Mouse (Mus musculus) megakaryocyte-erythroid progenitor cell, adult 5-6 weeks (primary cell): ENCODE data around the gene Ccdc167. TPM values are rescaled to one million over a fixed set of nuclear protein-coding genes. Genes with fewer than 3 reads are reported as not detected.
A peak's percentile ranks its signal among the peaks of the same experiment; 100 is the strongest.

Source experiments
- ATAC-seq: replicated peaks from 2 replicates; pipeline ENCODE4 v1.8.0; 2016; ENCODE audit warnings: mild to moderate bottlenecking, inconsistent platforms; ENCODE audit not compliant: severe bottlenecking, poor library complexity, low FRiP score, low TSS enrichment
- total RNA-seq, 2 experiments: library from RNA; stranded (forward) in 1 of 2; stranded (reverse) in 1 of 2; fragments of 200-1000, 215-1000 nt in 1 of 2; fragments of >200 nt in 1 of 2; fragmentation: Nextera tagmentation in 1 of 2; gene quantifications; 2 replicates each; pipeline ENCODE4 v1.2.3; 2014 to 2017

Ccdc167 gene
- total RNA-seq, 2 experiments from 2014 or later, result 6.0 to 20.4 TPM

DNA sequence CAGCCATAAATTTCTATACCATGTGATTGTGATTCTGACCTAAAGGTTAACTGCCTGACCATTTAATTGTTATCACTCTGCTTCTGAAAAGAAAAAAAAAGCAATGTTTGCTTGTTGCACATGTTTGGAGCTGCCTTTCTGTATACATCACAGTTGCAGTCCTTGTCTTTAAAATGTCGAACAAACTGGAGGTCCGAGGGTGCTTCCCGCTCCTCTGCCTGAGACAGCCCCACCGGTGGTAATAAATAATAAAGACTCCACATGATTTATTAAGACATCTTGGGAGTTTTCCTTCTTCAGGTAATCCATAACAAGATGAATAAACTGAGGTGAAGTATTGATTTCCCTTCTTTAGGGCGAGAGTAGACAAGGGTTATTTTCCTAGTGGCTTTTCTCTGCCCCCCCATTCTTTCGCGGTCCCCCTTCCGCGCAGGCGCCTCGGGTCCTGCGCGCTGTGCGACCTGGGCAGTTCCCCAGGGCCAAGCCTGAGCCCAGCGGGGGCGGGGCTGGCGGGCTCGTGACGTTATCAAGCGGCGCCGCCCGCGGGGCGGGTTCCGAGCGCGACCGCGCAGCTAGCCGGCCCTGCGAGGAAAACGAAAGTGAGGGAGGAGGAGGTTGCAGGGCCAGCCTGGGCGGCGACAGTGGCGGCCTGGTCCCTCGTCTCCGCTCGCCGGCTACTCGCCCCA lies 56.6 kb downstream of the Ccdc167 start, which contains the start of gene Cmtr1:
TSS of gene Cmtr1 (plus strand) at position 520 of the 686 bp plus-strand sequence.
- peak; percentile 80 for ATAC-seq

DNA sequence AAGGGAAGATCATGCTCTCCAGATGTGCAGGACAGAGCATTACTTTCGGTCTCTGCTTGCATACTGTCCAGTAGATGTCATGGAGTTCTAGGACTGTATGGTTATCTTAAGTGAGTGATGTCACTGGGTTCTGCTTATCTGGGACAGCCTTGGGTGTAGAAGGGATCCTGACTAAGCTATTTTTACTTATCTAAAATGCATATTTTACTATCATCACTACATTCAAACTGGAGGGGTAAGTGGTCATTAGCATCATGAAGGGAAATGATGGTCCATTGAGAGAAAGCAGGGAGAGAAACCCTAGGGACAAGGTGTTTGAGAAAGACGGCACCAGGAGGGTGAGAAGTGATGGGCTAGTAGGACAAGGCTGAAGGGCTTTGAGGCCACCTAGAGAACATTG lies 58.6 kb downstream of the Ccdc167 start:
- ATAC-seq, result peak; percentile 90

DNA sequence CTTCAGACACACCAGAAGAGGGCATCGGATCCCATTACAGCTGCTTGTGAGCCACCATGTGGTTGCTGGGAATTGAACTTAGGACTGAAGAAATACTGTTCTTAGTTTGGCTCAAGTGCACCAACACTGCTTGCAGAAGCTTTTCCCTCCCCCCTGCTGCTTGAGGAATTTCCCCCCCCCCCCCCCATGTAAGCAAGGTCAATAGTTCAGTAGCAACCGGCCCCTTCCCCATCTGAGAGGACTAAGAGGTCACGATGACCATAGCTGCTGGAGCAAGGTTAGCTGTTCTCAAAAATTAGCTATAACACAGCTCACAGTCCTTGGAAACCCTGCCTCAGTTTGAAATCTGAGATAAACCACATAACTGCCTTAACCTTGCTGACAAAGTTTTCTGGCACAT lies 74.6 kb downstream of the Ccdc167 start:
- no peak for ATAC-seq

DNA sequence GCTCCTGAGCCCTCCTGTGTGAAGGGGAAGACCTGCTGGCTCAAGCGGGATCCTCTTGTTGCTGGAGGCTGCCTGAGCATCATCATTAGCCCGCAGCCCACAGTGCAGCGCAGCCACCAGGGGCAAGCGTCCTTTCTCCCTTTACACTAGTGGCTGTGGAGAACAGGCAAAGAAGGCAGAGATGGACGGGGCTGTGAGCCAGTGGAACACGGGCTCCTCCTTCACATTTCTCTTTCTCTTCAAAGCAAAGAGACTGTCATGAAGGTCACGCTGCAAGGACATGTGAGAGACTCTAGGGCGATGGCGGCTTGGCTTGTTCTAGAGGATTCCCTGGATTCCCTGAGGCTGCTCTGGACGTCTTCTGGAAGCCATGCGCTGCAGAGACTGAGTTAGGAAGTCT lies 75.9 kb downstream of the Ccdc167 start:
- no peak for ATAC-seq

DNA sequence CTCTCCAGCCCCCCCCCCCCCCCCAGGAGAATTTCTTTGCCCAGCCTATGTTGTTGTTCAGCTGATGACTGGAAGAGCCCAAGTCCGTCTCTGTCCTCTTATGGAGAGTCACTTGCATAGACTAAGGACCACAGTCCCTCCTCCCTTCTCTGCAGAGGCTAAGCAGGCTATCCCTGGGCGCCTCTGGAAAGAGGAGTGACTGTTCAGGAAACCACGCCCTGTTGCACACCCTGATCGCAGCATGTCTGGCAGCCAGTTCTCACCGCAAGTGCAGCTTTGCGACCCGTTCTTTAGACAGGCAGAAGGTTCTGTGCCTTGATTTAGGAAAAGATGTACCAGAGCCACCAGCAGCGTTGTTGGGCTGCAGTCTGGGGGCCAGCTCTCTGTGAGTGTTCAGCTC lies 78.9 kb downstream of the Ccdc167 start:
- ATAC-seq, result peak; percentile 88

DNA sequence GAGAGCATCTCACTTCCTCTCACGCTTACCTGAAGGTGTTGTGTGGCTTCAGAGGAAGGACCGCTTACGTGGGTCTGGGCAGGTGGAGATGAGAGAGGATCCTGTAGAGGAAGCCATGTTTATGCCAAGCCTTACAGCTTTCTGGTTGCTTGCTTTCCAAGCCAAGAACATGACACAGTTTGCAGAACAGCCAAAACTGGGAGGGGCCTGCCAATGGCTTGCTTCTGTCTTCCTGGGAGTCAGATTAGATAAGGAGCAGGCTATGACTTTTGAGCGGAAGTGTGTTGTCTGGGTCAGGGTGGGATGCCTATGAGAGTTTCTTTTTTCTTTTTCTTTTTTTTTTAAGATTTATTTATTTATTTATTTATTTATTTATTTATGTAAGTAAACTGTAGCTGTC lies 79.5 kb downstream of the Ccdc167 start:
- ATAC-seq, result peak; percentile 50; the same call in 1 of the 2 replicates

Other genes starting within 250 kb of the Ccdc167 start
- 33.2 and 48.8 TPM in 2 replicates for gene Pim1, start 226.3 kb downstream of the Ccdc167 start, total RNA-seq (2014; fragmentation: Nextera tagmentation)
- gene Pim1, start 226.3 kb downstream of the Ccdc167 start, total RNA-seq (2017), result 96.9 and 106 TPM in 2 replicates
- gene Gm17657, start 167.4 kb downstream of the Ccdc167 start, total RNA-seq (2014; fragmentation: Nextera tagmentation), result not detected in 2 replicates
- not detected in 2 replicates for gene Gm17657, start 167.4 kb downstream of the Ccdc167 start, total RNA-seq (2017)
- gene Tbc1d22b, start 167.3 kb downstream of the Ccdc167 start, total RNA-seq (2014; fragmentation: Nextera tagmentation), result 15.0 TPM in 2 replicates
- 3.7 and 4.6 TPM in 2 replicates for gene Tbc1d22b, start 167.3 kb downstream of the Ccdc167 start, total RNA-seq (2017)
- not detected in 2 replicates for gene Tmem217, start 164.7 kb downstream of the Ccdc167 start, total RNA-seq (2014; fragmentation: Nextera tagmentation)
- gene Tmem217, start 164.7 kb downstream of the Ccdc167 start, total RNA-seq (2017), result not detected in 2 replicates
- 61.3 and 82.3 TPM in 2 replicates for gene Rnf8, start 102.3 kb downstream of the Ccdc167 start, total RNA-seq (2014; fragmentation: Nextera tagmentation)
- gene Rnf8, start 102.3 kb downstream of the Ccdc167 start, total RNA-seq (2017), result 76.0 and 122 TPM in 2 replicates
- gene Gm28043, start 102.2 kb downstream of the Ccdc167 start, total RNA-seq (2014; fragmentation: Nextera tagmentation), result 5.9 and 8.2 TPM in 2 replicates
- 4.0 and 8.2 TPM in 2 replicates for gene Gm28043, start 102.2 kb downstream of the Ccdc167 start, total RNA-seq (2017)
- gene Cmtr1, start 56.4 kb downstream of the Ccdc167 start, total RNA-seq (2014; fragmentation: Nextera tagmentation), result 44.7 and 73.5 TPM in 2 replicates
- 135 and 166 TPM in 2 replicates for gene Cmtr1, start 56.4 kb downstream of the Ccdc167 start, total RNA-seq (2017)